Mouse (Mus musculus): ENCODE measurements around the gene Diexf. TPM values are rescaled to one million over a fixed set of nuclear protein-coding genes. Genes with fewer than 3 reads are reported as not detected.

Gene Diexf
- total RNA-seq, 2 experiments from 2014 or later, result 22.0 to 22.5 TPM

- DNase-seq (ENCODE audit: low spot score in 2 of 2), result no peak
Measured at GRCm38 (mm10) chr1:193141118-193141517, 11.0 kb upstream of the Diexf start.

- DNase-seq (ENCODE audit: low spot score in 2 of 2), result no peak
Measured at GRCm38 (mm10) chr1:193138669-193139068, 8.6 kb upstream of the Diexf start.

- no peak for DNase-seq (ENCODE audit: low spot score in 2 of 2)
Measured at GRCm38 (mm10) chr1:193138087-193138486, 8.0 kb upstream of the Diexf start.

- no peak for DNase-seq (ENCODE audit: low spot score in 2 of 2)
Measured at GRCm38 (mm10) chr1:193133726-193134125, 3.7 kb upstream of the Diexf start.

- no peak for DNase-seq (ENCODE audit: low spot score in 2 of 2)
Measured at GRCm38 (mm10) chr1:193132385-193132784, 2.3 kb upstream of the Diexf start.

DNA sequence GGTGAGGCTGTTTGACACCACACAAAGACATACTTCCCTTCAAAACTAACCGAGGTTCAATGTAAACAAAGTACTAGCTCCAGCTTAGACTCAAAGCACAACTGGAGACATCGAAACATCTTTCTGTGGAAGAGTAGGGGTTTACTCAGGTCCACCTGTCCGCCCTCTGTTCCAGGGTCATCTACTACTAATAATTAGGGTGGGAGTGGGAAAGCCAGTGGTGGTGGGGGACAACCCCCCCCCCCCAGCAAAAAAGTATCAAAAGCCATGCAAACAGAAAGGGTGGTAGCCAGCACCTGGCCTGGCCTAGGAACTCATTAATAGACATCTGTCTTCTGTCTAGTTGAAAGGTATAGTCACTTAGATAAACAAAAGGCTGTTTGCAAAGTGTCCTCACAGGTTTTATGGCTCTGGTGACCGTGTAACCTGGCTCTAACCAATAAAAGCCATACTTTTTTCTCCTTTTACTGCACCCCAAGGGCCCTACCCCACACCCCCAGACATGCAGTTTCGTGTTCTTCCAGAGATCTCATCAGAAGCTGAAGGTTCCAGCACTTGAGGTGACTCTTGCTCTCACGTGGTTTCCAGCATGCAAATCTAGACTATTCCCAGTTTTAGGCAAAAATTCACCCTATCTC lies 1.4 kb upstream of the Diexf start:
- no peak for DNase-seq (ENCODE audit: low spot score in 2 of 2)

GRCm38 (mm10) chr1:193130839-193131238 lies 767 bp upstream of the Diexf start:
- DNase-seq (ENCODE audit: low spot score in 2 of 2), result no peak

DNA sequence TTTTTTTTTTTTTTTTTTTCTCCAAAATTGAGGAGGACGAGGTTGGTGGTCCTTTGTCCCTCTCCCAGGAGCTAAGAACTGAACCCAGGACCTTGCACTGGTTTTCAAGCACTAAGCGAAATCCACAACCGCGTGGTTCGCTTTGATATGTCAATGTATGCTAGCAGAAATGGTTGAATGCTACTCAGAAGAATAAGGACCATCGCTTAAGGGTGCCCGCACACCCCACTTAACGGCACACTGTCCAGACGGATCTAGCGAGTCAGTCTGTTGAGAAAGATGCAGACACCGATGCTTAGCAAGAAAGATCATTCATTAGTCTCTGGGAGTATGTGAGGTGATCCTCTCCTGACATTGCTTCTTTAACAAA lies 369 bp upstream of the Diexf start:
- DNase-seq (ENCODE audit: low spot score in 2 of 2), result no peak

GRCm38 (mm10) chr1:193129321-193129720 lies 751 bp downstream of the Diexf start:
- no peak for DNase-seq (ENCODE audit: low spot score in 2 of 2)

DNA sequence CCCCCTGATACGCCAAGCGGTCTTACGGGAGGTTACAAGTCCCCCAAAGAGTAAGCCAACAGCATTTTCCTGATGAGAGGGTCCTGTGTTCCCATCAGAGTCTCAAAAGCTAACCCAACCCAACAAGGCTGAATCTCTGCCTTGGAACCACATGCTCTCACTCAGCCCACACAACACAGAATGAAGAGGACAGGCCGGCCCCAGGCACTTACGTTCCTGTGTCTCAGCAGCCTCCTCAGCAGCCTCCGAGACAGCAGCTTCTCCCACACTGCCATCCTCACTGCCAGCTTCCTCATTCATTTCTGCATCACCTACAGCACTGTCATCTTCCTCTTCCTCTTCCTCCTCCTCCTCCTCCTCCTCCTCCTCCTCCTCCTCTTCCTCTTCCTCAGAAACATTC lies 2.0 kb downstream of the Diexf start:
- peak in 1 of 2 experiments; percentile 44 for DNase-seq (ENCODE audit: low spot score in 2 of 2)

GRCm38 (mm10) chr1:193125835-193126234 lies 4.2 kb downstream of the Diexf start:
- DNase-seq (ENCODE audit: low spot score in 2 of 2), result no peak

- DNase-seq (ENCODE audit: low spot score in 2 of 2), result no peak
Measured at GRCm38 (mm10) chr1:193123290-193123689, 6.8 kb downstream of the Diexf start.

- DNase-seq (ENCODE audit: low spot score in 2 of 2), result peak; percentile 38 to 64
Measured at GRCm38 (mm10) chr1:193122793-193123192, 7.3 kb downstream of the Diexf start.

GRCm38 (mm10) chr1:193112093-193112492 lies 18.0 kb downstream of the Diexf start:
- DNase-seq (ENCODE audit: low spot score in 2 of 2), result no peak

GRCm38 (mm10) chr1:193102996-193103395 lies 27.1 kb downstream of the Diexf start:
- no peak for DNase-seq (ENCODE audit: low spot score in 2 of 2)

DNA sequence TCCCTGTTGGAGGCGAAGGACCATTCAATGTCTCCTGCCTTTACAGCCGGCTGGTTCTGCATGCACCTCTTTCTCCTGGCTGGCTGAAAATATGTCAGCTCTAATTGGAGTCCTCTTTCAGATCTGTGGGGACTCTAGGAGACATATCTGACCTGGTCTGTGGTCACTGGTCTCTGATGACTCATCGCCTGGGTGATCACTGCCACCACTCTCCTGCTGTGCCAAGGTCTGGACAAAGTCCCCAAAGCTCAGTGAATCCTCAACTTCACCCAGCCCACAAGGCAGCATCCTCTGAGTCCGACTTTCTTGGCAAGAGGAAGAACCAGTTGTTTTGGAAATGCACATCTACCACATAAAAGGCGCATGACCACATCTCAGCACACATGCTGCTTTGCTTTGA lies 27.5 kb downstream of the Diexf start:
- no peak for DNase-seq (ENCODE audit: low spot score in 2 of 2)

DNA sequence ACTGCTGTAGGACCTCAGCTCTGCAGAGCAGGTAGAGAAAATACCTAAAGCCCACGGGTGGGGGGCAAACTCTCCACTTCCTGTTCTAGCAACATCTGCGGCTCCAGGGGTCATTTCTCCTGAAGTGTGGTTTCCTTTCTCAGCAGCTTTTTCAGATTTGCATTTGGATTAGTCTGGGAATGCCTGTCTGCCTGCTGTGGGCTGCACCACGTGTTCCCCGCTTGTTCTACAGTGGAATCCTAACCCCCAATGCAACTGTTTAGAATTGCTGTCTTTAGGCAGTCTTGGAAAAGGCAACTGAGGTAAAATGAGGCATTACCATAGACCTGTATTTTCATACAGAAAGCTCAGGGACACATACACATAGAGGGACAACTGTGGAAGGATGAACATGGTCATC lies 28.0 kb downstream of the Diexf start:
- DNase-seq (ENCODE audit: low spot score in 2 of 2), result peak in 1 of 2 experiments; percentile 32

DNA sequence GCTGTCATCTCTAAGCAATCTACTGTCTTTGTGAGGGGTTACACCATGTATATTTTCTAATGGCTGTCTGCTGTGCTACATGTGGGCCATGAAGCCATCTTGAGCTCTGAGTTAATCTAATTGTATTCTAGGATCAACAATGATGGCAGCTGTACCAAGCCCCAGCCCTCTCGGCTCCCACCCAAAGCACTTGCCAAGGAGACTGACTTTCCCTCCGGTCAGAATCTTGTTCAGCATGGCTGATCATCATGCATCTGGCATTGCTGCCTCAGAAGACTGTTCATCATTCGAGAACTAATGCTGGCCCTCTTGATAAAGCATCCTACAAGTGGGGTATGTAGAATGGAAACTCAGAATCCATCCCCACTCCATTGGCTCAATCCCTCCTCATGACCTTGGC lies 31.1 kb downstream of the Diexf start:
- DNase-seq (ENCODE audit: low spot score in 2 of 2), result no peak

GRCm38 (mm10) chr1:193093596-193093995 lies 36.5 kb downstream of the Diexf start:
- DNase-seq (ENCODE audit: low spot score in 2 of 2), result no peak

DNA sequence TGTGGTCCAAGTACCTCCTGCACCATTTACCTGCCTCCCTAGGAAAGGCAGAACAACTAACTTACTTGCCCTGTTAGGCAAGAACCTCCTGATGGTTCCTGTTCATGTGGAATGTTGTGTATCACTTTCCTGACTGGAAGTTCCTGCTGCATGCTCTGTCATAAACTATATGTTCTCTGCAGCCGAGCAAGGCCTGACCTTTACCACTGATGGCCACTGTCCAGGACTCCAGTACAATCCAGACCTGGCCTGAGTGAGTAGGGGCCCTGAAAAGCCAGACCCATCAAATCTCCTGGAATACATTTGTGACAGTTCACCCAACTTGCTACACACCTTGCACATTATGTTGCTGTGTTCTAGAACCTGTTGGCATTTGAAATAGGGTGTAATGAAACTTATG lies 37.3 kb downstream of the Diexf start:
- DNase-seq (ENCODE audit: low spot score in 2 of 2), result no peak

- DNase-seq (ENCODE audit: low spot score in 2 of 2), result peak in 1 of 2 experiments; percentile 37
Measured at GRCm38 (mm10) chr1:193090894-193091293, 39.2 kb downstream of the Diexf start.

DNA sequence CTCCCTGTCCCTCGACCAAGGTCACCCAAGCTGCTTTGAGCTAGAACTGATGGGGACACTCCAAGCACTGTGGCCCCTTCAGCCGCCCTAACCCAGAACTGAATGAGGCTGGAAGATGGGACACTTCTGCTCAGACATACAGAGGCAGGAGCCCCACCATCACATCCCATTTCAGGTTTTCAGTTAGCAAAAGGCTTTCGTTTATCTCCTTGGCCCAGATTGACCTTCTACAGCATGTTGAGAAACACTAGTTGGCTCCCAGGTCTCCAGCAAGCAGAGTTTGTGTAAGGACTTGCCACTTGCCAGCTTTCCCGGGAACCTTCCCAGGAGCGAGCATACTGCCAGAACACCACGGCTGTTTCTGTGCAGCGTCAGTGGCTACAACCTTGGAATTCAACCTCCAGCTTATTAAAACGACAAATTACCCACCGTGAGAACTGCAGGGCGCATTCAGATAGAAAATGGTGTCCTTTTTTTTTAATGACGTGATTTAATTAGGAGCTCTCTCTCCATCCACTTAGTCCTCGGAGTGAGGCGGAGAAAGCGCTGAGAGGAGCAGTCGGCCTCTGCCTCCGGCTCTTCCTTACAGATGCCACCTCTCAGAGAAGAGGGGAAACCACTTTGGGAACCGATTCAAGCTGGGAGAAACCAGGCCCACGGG lies 39.7 kb downstream of the Diexf start:
- peak; percentile 53 to 74 for DNase-seq (ENCODE audit: low spot score in 2 of 2)

DNA sequence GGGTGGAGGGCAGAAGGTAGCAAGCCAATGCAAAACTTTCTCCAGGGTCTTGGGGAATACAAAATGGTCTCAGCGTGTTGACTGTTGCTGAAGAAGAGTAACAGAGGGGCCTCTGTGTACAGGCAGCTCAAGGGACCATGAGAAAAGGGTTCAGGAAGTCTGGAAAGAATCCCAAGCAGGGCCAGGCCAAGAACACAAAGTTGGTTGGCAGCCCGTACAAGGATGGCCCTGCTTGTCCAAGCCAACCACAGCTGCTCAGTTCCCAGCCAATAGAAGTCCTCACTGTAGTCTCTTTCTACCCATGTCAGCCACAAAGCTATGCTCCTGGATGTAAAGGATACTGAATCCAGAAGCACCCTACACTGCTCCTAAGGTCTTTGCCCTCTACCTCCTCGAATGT lies 40.4 kb downstream of the Diexf start:
- no peak for DNase-seq (ENCODE audit: low spot score in 2 of 2)

Data from left cerebral cortex, adult 18-20 months (tissue).